Mouse (Mus musculus) cerebellum, postnatal 10 days (tissue): ENCODE results near the gene Gm8206.
A peak's percentile ranks its signal among the peaks of the same experiment; 100 is the strongest.
"Not testable (repeated sequence)": the region's sequence is repeated elsewhere in the genome, so short reads cannot be mapped to it uniquely, and the experiment has no call there.

Source experiments
- DNase-seq, 2 experiments: peaks; one replicate each; pipeline ENCODE4 v3.0.0; 2021; ENCODE audit warnings: mixed read lengths in 2 of 2

Gene Gm8206

DNA sequence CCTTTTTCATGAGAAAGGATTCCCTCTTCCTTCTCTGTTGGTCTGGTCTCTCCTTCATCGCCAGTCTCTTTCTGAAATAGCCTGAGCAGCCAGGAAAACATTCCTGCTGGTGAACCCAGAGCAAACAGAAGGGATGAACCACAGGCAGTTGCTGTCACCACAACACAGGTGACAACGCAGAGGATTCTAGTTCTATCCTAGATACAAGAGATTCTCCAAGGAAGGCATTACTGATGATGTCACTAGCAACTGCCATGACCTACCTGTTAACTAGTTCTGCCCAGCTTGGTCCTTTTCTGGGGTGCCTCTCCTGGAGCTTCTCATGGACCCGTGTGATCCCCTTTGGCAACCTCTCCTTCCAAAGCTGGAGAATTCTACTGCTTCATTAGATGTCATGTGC is at the start of gene Gm8206:
Gene Gm8206 (minus strand): TSS at position 101 of the 400 bp plus-strand sequence.
- not testable (repeated sequence) for DNase-seq

DNA sequence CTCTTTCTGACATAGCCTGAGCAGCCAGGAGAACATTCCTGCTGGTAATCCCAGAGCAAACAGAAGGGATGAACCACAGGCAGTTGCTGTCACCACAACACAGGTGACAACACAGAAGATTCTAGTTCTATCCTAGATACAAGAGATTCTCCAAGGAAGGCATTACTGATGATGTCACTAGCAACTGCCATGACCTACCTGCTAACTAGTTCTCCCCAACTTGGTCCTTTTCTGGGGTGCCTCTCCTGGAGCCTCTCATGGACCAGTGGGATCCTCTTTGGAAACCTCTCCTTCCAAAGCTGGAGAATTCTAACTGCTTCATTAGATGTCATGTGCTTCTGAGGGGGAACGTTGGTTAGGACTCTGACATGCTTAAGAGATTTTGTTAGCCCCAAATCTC is 32.0 kb upstream of the Gm8206 start, which contains the start of gene Gm3476:
Gene Gm3476 (minus strand): TSS at position 101 of the 400 bp plus-strand sequence.
- DNase-seq: not testable (repeated sequence)

DNA sequence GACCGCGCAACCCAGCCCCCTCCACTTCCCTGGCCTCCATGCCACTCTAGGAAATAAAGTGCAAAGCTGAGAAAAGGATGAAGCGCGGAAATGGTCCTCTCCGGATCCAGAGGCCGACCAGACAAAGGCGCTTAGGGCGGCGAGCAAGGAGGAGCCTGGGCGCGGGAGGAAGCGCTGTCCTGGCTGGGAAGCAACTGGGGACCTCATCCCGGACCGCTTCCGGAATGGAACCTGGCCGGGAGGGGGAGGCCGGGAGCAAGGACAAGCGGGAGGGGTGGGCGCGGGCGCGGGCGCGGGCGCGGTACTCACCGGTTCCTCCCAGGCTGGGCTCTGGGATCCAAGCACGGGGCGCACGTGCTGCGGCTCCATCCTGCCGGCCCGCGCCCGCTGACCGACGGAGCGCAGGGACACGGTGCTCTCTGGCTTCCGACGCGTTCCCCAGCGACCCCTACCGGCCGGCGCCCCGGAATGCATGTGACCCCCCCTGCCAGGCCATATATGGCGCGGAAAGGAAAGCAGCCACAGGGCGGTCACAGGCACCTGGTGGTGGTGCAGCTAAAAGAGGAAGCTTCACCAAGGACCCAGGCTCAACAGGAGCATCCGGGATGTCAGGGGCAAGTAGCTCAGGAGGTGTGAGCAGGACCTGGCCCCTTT is 14.7 kb upstream of the Gm8206 start, which contains the start of gene Gm3468:
Gene Gm3468 (minus strand): TSS at position 394 of the 654 bp plus-strand sequence.
- peak; percentile 82 to 83 for DNase-seq

DNA sequence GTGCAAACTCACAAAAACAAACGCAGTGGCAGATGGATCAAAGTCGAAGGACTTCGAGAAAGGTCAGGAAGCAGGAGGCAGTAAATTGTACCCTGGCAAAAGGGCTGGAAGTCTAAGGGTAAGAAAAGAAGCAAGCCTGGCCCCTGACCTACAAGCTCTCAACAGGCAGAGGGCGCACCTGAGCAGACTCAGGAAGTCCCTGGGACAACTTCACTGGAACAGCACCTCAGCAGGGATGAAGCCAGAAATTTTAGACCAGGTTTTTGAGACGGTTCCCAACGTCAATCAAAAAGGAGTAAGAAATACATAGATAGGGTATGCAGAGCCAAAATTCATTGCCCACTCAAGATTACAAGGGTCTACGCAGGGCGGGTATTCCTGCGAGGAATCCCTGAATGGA is 13.8 kb upstream of the Gm8206 start:
- DNase-seq: peak; percentile 3 to 8

DNA sequence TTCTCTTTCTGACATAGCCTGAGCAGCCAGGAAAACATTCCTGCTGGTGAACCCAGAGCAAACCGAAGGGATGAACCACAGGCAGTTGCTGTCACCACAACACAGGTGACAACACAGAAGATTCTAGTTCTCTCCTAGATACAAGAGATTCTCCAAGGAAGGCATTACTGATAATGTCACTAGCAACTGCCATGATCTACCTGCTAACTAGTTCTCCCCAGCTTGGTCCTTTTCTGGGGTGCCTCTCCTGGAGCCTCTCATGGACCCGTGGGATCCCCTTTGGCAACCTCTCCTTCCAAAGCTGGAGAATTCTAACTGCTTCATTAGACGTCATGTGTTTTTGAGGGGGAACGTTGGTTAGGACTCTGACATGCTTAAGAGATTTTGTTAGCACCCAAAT is 35.6 kb downstream of the Gm8206 start, which contains the start of gene Gm6337:
Gene Gm6337 (minus strand): TSS at position 101 of the 400 bp plus-strand sequence.
- not testable (repeated sequence) for DNase-seq

DNA sequence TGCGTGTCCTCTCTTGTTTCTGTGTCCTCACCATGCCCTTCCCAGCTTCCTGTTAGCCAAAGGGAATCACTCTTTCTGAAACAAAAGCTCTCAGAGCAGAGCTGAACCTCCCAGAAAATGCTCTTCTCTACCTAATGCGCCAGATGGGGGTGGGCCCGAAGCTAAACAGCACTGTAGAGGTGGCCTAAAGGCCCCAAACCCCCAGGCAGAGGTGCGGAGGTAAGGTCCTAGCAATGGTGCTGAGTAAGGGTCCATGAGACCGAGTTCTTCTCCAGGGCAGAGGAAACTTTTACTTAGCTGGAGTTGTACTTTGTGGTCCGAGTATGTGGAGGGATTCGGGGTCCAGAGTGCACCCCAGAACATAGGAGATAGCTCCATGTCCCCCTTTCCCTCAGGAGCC is 106.6 kb downstream of the Gm8206 start:
- peak; percentile 2 to 6 for DNase-seq

DNA sequence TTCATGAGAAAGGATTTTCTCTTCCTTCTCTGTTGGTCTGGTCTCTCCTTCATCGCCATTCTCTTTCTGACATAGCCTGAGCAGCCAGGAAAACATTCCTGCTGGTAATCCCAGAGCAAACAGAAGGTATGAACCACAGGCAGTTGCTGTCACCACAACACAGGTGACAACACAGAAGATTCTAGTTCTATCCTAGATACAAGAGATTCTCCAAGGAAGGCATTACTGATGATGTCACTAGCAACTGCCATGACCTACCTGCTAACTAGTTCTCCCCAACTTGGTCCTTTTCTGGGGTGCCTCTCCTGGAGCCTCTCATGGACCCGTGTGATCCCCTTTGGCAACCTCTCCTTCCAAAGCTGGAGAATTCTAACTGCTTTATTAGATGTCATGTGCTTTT is 114.7 kb downstream of the Gm8206 start, which contains the start of gene Gm3453:
Gene Gm3453 (minus strand): TSS at position 101 of the 400 bp plus-strand sequence.
- DNase-seq: not testable (repeated sequence)
